Mouse (Mus musculus): ENCODE measurements around the gene Ntn4. TPM values are rescaled to one million over a fixed set of nuclear protein-coding genes. Genes with fewer than 3 reads are reported as not detected.

Gene Ntn4
- polyA plus RNA-seq, 1 experiment = 0.48 TPM

DNA sequence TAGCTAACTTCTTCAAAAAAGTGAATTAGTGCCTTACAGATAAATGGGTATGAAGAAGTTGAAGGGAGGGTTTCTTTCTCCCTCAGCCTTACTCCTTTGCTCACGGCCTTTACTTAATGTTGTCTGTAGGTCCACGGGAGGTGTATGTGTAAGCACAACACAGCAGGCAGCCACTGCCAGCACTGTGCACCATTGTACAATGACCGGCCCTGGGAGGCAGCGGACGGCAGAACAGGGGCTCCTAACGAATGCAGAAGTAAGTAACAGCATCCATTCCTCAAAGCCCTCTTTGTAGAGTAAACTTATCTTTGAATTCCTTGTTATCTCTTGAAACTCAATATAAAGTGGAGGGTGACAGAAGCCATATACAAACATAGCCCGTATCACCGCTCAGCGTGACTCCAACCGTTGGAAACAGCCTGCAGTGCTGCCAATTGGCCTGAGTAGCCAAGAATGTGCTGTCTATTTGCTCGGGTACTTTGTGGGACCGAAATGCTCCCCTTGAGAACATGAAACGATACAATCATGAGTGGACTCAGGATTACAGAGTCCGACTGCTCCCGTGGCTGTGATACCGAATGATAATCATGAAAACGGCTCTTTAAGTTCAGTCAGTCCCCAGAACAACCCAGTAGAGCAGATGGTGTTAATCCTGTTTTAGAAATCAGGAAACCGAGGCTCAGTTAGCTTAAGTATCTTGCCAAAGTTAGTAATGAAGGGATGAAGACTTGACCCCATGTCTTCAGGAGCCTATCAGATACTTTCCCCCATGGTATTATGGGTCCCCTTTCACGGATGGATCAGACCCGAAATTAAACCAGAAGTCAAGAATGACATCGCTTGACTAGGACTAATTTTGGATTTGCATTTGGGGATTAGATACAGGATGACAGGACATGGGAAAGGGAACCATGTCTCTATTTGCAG, 66.9 kb downstream of the Ntn4 start:
- Histone ChIP-seq H3K27me3 (ENCODE audit: control insufficient read depth, insufficient read depth, insufficient read length) (no peaks in the 10 kb centered on the region), H3K36me3 (ENCODE audit: control insufficient read depth, insufficient read depth) (no peaks in the 10 kb centered on the region), H3ac (ENCODE audit: control insufficient read depth, insufficient read length, low read depth) (no peak overlapping the region), H3K79me2 (ENCODE audit: control insufficient read depth, insufficient read depth) (no peaks in the 10 kb centered on the region), H3K4me3 (ENCODE audit: insufficient read depth, poor library complexity, severe bottlenecking) (no peak overlapping the region), H3K79me3 (ENCODE audit: low read depth) (no peaks in the 10 kb centered on the region)
- TF ChIP-seq FOSL1 (IDR thresholded peaks at IDR 0.05; ENCODE audit: insufficient read depth, low read length, poor library complexity, severe bottlenecking) (no peak), MYOG (IDR thresholded peaks at IDR 0.05; ENCODE audit: control insufficient read depth, extremely low read depth, insufficient read length) (no peak), CEBPB (IDR thresholded peaks at IDR 0.05; ENCODE audit: low read depth) (no peak), USF1 (IDR thresholded peaks at IDR 0.05; ENCODE audit: low read depth) (no peak), MAX (IDR thresholded peaks at IDR 0.05) (no peak), MYOD1 (IDR thresholded peaks at IDR 0.05; ENCODE audit: control insufficient read depth, insufficient read length, low read depth) (no peak), CTCF (IDR thresholded peaks at IDR 0.05; ENCODE audit: control insufficient read depth, insufficient read depth, insufficient read length) (no peak)

DNA sequence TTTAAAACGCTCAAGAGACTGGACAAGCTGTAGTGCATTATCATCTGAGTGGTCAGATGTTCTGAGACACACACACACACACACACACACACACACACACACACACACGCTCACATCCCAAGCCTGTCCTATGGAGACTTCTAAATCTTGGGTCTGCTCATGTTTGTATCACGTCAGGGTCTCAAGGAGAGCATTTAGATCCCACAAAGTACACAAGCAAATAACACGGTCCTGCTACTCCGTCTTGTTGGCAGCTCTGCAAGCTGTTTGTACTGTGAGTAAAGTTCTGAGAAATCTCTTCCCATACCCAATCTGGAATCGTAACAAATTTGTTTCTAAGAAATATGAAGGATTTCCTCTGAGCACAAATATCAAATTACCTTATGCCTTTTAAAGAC, 67.6 kb downstream of the Ntn4 start:
- no peak overlapping the region for H3K4me3 ChIP-seq (ENCODE audit: insufficient read depth, poor library complexity, severe bottlenecking)
- TF ChIP-seq CTCF (IDR thresholded peaks at IDR 0.05; ENCODE audit: control insufficient read depth, insufficient read depth, insufficient read length) (no peak), MYOG (IDR thresholded peaks at IDR 0.05; ENCODE audit: control insufficient read depth, extremely low read depth, insufficient read length) (no peak), CEBPB (IDR thresholded peaks at IDR 0.05; ENCODE audit: low read depth) (no peak), MYOD1 (IDR thresholded peaks at IDR 0.05; ENCODE audit: control insufficient read depth, insufficient read length, low read depth) (no peak), FOSL1 (IDR thresholded peaks at IDR 0.05; ENCODE audit: insufficient read depth, low read length, poor library complexity, severe bottlenecking) (no peak), USF1 (IDR thresholded peaks at IDR 0.05; ENCODE audit: low read depth) (no peak), MAX (IDR thresholded peaks at IDR 0.05) (no peak)
- no peaks in the 10 kb centered on the region for H3K27me3 ChIP-seq (ENCODE audit: control insufficient read depth, insufficient read depth, insufficient read length)
- no peaks in the 10 kb centered on the region for H3K79me2 ChIP-seq (ENCODE audit: control insufficient read depth, insufficient read depth)
- no peaks in the 10 kb centered on the region for H3K79me3 ChIP-seq (ENCODE audit: low read depth)
- no peaks in the 10 kb centered on the region for H3K36me3 ChIP-seq (ENCODE audit: control insufficient read depth, insufficient read depth)
- H3ac ChIP-seq (ENCODE audit: control insufficient read depth, insufficient read length, low read depth) = no peak overlapping the region

DNA sequence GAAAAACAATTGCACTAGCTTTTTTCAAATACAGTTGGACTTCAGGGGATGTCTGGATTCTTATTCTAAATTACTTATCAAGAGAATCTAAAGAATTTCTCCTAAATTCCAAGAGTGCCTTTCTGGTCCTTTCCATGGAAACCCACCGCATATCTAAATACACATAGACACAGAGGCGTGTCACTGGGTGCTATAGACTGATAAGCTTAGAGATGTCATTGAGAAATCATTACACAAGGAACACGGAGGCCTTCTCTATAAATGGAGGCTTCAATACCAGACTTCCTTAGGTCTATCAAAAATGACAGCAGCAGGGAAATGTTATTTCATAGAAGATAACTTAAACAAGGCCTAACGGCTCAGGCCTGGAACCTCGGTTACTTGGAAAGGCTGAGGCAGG, 68.0 kb downstream of the Ntn4 start:
- no peak for TF ChIP-seq CTCF (IDR thresholded peaks at IDR 0.05; ENCODE audit: control insufficient read depth, insufficient read depth, insufficient read length)
- TF ChIP-seq FOSL1 (IDR thresholded peaks at IDR 0.05; ENCODE audit: insufficient read depth, low read length, poor library complexity, severe bottlenecking) = no peak
- TF ChIP-seq MYOD1 (IDR thresholded peaks at IDR 0.05; ENCODE audit: control insufficient read depth, insufficient read length, low read depth) = no peak
- TF ChIP-seq CEBPB (IDR thresholded peaks at IDR 0.05; ENCODE audit: low read depth) = no peak
- TF ChIP-seq USF1 (IDR thresholded peaks at IDR 0.05; ENCODE audit: low read depth) = no peak
- TF ChIP-seq MYOG (IDR thresholded peaks at IDR 0.05; ENCODE audit: control insufficient read depth, extremely low read depth, insufficient read length) = no peak
- no peak for TF ChIP-seq MAX (IDR thresholded peaks at IDR 0.05)
- no peaks in the 10 kb centered on the region for H3K27me3 ChIP-seq (ENCODE audit: control insufficient read depth, insufficient read depth, insufficient read length)
- H3K79me3 ChIP-seq (ENCODE audit: low read depth) = no peaks in the 10 kb centered on the region
- no peaks in the 10 kb centered on the region for H3K36me3 ChIP-seq (ENCODE audit: control insufficient read depth, insufficient read depth)
- H3ac ChIP-seq (ENCODE audit: control insufficient read depth, insufficient read length, low read depth) = no peak overlapping the region
- H3K79me2 ChIP-seq (ENCODE audit: control insufficient read depth, insufficient read depth) = no peaks in the 10 kb centered on the region
- H3K4me3 ChIP-seq (ENCODE audit: insufficient read depth, poor library complexity, severe bottlenecking) = no peak overlapping the region

DNA sequence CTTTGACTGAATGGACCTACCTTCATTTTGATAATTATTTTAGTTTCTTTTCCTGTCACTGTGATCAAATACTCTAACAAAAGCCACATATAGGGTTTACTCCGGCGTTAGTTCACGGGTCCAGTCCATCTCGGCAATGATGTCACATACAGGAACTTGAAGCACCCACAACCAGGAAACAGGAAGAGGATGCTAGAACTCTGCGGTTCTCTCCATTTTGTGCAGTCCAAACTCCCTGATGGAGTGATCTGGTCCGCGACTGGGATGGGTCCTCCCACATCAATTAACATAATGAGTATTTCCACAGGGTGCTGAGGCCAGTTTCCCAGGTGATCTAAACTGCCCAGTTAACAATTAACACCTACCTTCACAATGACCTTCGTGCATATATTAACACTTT, 69.1 kb downstream of the Ntn4 start:
- H3K27me3 ChIP-seq (ENCODE audit: control insufficient read depth, insufficient read depth, insufficient read length) = no peaks in the 10 kb centered on the region
- no peak overlapping the region for H3ac ChIP-seq (ENCODE audit: control insufficient read depth, insufficient read length, low read depth)
- H3K36me3 ChIP-seq (ENCODE audit: control insufficient read depth, insufficient read depth) = no peaks in the 10 kb centered on the region
- H3K79me2 ChIP-seq (ENCODE audit: control insufficient read depth, insufficient read depth) = no peaks in the 10 kb centered on the region
- H3K4me3 ChIP-seq (ENCODE audit: insufficient read depth, poor library complexity, severe bottlenecking) = no peak overlapping the region
- H3K79me3 ChIP-seq (ENCODE audit: low read depth) = no peaks in the 10 kb centered on the region
- TF ChIP-seq MYOD1 (IDR thresholded peaks at IDR 0.05; ENCODE audit: control insufficient read depth, insufficient read length, low read depth) (no peak), USF1 (IDR thresholded peaks at IDR 0.05; ENCODE audit: low read depth) (no peak), CTCF (IDR thresholded peaks at IDR 0.05; ENCODE audit: control insufficient read depth, insufficient read depth, insufficient read length) (no peak), CEBPB (IDR thresholded peaks at IDR 0.05; ENCODE audit: low read depth) (no peak), MYOG (IDR thresholded peaks at IDR 0.05; ENCODE audit: control insufficient read depth, extremely low read depth, insufficient read length) (no peak), MAX (IDR thresholded peaks at IDR 0.05) (no peak)

DNA sequence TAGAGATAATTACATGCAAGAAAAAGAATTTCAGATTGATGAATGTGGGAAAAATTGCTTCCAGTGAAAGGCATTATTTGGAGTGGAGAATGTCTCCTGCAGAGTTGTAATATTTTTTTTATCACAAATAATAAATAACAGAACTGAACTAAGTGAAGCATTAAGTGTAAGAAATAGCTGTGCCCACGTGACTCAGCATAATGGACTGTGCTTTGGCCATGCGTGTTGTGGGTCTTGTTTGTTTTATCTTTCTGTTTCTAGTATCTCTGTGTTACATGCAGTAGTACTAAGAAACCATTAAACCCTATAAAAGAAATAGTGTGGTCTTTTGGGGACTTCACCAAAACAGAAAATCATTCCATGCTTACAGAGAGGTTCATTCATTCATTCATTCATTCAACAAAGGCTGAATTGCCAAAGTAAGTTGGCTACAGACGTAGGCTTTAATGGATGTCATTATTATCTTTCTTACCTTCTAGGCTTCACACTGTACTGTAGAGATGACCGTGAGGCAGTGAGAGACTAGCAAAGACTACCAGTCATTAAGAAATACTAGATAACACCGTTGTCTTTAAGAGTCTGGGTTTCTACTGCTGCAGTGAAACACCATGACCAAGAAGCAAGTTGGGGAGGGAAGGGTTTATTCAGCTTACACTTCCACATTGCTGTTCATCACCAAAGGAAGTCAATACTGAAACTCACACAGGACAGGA, 81.3 kb downstream of the Ntn4 start:
- Histone ChIP-seq H3K36me3 (ENCODE audit: control insufficient read depth, insufficient read depth) (no peaks in the 10 kb centered on the region), H3K4me3 (ENCODE audit: insufficient read depth, poor library complexity, severe bottlenecking) (no peak overlapping the region), H3K27me3 (ENCODE audit: control insufficient read depth, insufficient read depth, insufficient read length) (no peaks in the 10 kb centered on the region), H3K79me3 (ENCODE audit: low read depth) (no peaks in the 10 kb centered on the region), H3ac (ENCODE audit: control insufficient read depth, insufficient read length, low read depth) (no peak overlapping the region), H3K79me2 (ENCODE audit: control insufficient read depth, insufficient read depth) (no peaks in the 10 kb centered on the region)
- TF ChIP-seq CTCF (IDR thresholded peaks at IDR 0.05; ENCODE audit: control insufficient read depth, insufficient read depth, insufficient read length) (no peak), USF1 (IDR thresholded peaks at IDR 0.05; ENCODE audit: low read depth) (peak; percentile 39)
